Mouse (Mus musculus) embryonic facial prominence, embryonic 15.5 days (tissue): ENCODE results near the gene Urod. TPM values are rescaled to one million over a fixed set of nuclear protein-coding genes. Genes with fewer than 3 reads are reported as not detected.

Source experiments
- ATAC-seq: fragments of 200-750 bp; cut with Nextera tagmentation; 2 replicates; pipeline ENCODE4 v1.8.0; 2017; ENCODE audit warnings: low read depth, moderate TSS enrichment; ENCODE audit not compliant: insufficient number of reproducible peaks, low FRiP score, low TSS enrichment
- H3K27ac ChIP-seq: fragments of 300-500 bp; sonication (generic); replicated peaks from 2 replicates; pipeline ENCODE4 v1.5.1; 2015; ENCODE audit warnings: mild to moderate bottlenecking, inconsistent platforms
- H3K27me3 ChIP-seq: fragments of 300-500 bp; sonication (generic); 2 replicates; pipeline ENCODE4 v1.6.1; 2015; ENCODE audit warnings: inconsistent platforms
- H3K36me3 ChIP-seq: fragments of 300-500 bp; sonication (generic); 2 replicates; pipeline ENCODE4 v1.6.1; 2015; ENCODE audit warnings: mild to moderate bottlenecking, inconsistent platforms
- H3K4me1 ChIP-seq: fragments of 300-500 bp; sonication (generic); 2 replicates; pipeline ENCODE4 v1.6.1; 2015; ENCODE audit warnings: inconsistent platforms
- H3K4me2 ChIP-seq: fragments of 300-500 bp; sonication (generic); replicated peaks from 2 replicates; pipeline ENCODE4 v1.6.1; 2015; ENCODE audit warnings: mild to moderate bottlenecking, inconsistent platforms
- H3K4me3 ChIP-seq: fragments of 300-500 bp; sonication (generic); replicated peaks from 2 replicates; pipeline ENCODE4 v1.5.1; 2015; ENCODE audit warnings: mild to moderate bottlenecking, inconsistent platforms
- H3K9ac ChIP-seq: fragments of 300-500 bp; sonication (generic); 2 replicates; pipeline ENCODE4 v1.6.1; 2015; ENCODE audit warnings: inconsistent platforms
- H3K9me3 ChIP-seq: fragments of 300-500 bp; sonication (generic); replicated peaks from 2 replicates; pipeline ENCODE4 v1.6.1; 2016; ENCODE audit warnings: inconsistent platforms
- WGBS: fragments of 180-500 bp; shearing (Covaris S2); methylation state at CpG from one replicate; pipeline ENCODE4 v1.1.7; 2015; 5-methylcytosine and 5-hydroxymethylcytosine counted together
- polyA plus RNA-seq: library from polyadenylated mRNA; unstranded; fragments of >200 nt; fragmentation: Nextera tagmentation; extraction: Ambion mirVana; gene quantifications from 2 replicates; pipeline ENCODE4 v1.2.1, GENCODE M21; 2015

Urod gene
- polyA plus RNA-seq, 1 experiment from 2014 or later = 97.3 TPM

DNA sequence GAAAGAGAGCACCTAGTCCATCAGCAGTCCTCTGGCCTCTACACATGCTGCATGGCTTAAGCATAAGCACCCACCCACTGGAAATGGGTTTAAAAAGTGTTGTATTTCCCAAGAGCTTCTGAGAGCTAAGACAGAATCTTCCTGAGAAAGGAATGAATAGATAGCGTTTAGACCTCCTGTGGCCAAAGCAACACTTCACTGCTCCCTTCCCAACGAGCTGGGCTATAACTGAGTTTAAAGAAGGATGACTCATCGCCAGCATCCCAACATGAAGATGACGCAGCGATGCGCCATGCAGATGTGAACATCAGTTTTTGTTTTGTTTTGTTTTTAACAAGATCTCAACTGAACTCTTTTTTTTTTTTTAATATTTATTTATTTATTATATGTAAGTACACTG is 19.4 kb upstream of the Urod start:
- H3K4me1 ChIP-seq = no peaks in the 10 kb centered on the region
- ATAC-seq = no peak
- H3K4me3 ChIP-seq = no peak overlapping the region
- no peaks in the 10 kb centered on the region for H3K9me3 ChIP-seq
- H3K27ac ChIP-seq = no peak overlapping the region
- H3K9ac ChIP-seq = no peak overlapping the region
- H3K27me3 ChIP-seq = no peaks in the 10 kb centered on the region
- H3K4me2 ChIP-seq = no peak overlapping the region
- H3K36me3 ChIP-seq = no peaks in the 10 kb centered on the region
- WGBS = 80% methylated on average over 6 of the region's 6 CpGs

DNA sequence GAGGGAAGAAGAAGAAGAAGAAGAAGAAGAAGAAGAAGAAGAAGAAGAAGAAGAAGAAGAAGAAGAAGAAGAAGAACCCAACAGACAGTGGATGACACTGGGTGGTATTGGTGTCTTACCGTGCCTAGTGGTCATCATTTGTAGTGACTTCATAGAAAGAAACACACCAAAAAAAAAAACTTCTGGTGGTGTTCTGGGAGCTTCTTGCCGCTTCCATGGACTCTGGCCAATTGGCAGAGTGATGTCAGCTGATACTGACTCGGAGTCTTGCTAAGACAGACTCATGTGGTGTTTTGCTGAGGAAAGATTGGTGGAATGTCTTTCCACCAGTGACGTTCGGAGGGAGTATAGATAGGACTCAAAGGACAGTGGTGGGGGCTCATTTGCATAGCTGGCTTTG is 16.0 kb upstream of the Urod start:
- H3K36me3 ChIP-seq = no peaks in the 10 kb centered on the region
- no peak overlapping the region for H3K27ac ChIP-seq
- no peak overlapping the region for H3K4me2 ChIP-seq
- no peak overlapping the region for H3K4me3 ChIP-seq
- H3K9ac ChIP-seq = no peak overlapping the region
- 83% methylated on average over 5 of the region's 5 CpGs for WGBS
- no peaks in the 10 kb centered on the region for H3K4me1 ChIP-seq
- H3K27me3 ChIP-seq = no peaks in the 10 kb centered on the region
- no peaks in the 10 kb centered on the region for H3K9me3 ChIP-seq
- ATAC-seq = no peak

DNA sequence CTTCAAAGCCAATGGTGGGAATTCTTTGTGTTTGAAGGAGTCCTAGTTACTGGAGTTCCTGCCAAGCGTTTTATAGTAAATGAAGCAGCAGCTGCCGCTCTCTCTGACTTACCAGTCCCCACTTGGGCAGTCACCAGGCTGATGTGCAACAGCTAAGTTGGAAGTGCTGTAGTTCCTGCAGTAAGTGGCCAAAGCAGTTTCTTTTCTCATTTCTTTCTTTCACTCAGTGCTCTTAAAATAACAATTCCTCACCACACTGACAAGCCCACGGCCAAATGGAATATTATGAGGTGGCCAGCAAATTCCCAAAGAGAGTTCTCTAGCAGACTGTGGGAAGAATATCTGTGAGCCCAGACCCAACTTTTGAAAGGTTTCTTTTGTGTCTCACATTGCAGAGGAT is 12.8 kb upstream of the Urod start:
- H3K9me3 ChIP-seq = no peaks in the 10 kb centered on the region
- no peak overlapping the region for H3K27ac ChIP-seq
- H3K9ac ChIP-seq = no peak overlapping the region
- H3K4me2 ChIP-seq = no peak overlapping the region
- H3K36me3 ChIP-seq = peaks cover 13% of the 10 kb centered on the region
- ATAC-seq = no peak
- WGBS = 58% methylated on average over 3 of the region's 3 CpGs
- H3K4me1 ChIP-seq = no peaks in the 10 kb centered on the region
- no peaks in the 10 kb centered on the region for H3K27me3 ChIP-seq
- H3K4me3 ChIP-seq = no peak overlapping the region

DNA sequence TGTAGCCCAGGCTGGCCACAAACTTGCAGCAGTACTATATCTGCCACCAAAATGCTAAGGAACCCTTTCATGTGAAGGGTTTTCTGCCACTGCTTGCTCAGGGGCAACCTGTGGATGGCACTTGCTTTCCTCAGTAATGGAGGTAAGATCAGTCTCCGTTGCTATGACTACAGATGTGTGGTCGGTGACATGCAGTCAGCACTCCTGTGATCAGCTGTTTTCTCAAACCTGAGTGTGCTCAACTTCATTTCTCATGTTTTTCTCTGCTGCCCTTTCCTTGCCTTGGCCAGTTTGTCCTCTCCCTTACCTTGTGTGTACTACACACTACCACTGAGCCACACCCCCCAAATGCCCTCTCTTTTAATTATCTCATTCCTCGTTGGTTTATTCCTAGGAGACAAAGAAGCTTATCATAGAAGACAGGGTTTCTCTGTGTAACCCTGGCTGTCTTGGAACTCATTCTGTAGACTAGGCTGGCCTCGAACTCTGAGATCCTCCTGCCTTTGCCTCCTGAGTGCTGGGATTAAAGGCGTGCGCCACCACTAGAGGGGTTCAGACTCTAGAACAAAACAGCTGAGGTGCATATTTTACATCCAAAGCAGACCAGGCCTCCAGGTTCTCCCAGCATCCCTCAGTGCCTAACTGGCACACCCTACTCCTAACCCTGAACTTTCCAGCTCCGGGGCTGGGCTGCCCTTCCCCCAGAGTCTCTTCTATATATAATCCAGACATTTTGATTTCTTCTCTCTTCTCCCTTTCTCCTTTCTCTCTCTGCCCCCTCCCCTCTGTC is 11.6 kb upstream of the Urod start:
- Histone ChIP-seq H3K4me2 (no peak overlapping the region), H3K9me3 (no peaks in the 10 kb centered on the region), H3K27ac (no peak overlapping the region), H3K27me3 (no peaks in the 10 kb centered on the region), H3K4me1 (no peaks in the 10 kb centered on the region), H3K4me3 (no peak overlapping the region), H3K36me3 (peaks cover 24% of the 10 kb centered on the region), H3K9ac (no peak overlapping the region)
- no peak for ATAC-seq
- WGBS = 70% methylated on average over 7 of the region's 7 CpGs

DNA sequence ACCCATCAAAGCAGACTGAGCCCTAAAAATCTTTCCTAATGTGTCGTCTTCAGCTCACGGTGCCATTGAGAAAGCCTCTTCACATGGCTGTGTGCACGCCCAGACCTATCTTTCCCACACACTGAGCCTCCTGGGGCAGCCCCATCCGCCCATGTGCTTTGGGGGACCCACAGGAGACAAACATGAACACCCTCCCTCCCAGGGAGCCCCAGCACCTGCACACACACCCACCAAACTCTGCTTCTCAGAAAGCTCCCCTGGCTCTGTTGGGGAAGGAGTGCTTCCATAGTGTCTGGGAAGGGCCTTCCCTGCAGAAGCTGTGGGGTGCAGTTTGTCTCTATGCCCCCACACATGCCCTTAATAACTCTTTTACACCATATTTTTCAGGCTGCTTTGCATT is 10.4 kb upstream of the Urod start:
- WGBS = 68% methylated on average over 4 of the region's 4 CpGs

DNA sequence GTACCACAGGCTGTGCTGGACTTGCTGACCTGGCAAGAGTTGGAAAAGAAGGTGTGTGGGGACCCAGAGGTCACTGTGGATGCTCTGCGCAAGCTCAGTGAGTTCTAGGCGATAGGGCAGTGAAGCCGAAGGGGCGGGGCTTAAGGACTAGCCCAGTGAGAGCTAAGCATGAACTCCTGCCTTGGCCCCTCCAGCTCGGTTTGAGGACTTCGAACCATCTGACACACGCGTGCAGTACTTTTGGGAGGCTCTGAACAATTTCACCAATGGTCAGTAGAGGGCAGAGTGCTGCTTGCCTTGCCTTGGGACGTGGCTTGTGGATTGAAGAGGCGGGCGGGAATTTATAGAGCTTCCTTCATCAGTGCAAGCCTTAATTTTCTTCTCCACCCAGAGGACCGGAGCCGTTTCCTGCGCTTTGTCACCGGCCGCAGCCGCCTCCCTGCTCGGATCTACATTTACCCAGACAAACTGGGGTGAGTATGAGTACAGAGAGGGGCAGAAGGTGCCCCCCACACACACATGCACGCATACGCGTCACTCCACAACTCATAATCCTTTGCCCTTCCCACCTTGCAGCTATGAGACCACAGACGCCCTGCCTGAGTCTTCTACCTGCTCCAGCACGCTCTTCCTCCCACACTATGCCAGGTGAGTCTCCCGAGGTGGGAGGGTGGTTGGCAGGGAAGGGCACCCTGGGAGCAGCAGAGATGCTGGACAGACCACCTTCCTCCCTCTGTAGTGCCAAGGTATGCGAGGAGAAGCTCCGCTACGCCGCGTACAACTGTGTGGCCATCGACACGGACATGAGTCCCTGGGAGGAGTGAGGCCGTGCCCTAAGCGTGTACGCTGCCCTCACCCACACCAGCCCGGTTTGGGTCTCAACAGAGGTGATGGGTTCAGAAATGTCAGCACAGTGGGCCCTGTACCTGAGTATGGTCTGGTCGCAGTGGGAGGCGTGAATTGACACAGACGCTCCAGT is 8.6 kb upstream of the Urod start:
- H3K9me3 ChIP-seq = no peaks in the 10 kb centered on the region
- peak; percentile 56 for ATAC-seq
- 0 out of 2 replicates have a peak overlapping the region, but pooled peaks have one; percentile 1 for H3K4me2 ChIP-seq
- H3K27me3 ChIP-seq = no peaks in the 10 kb centered on the region
- H3K27ac ChIP-seq = no peak overlapping the region
- 50% methylated on average over 38 of the region's 38 CpGs for WGBS
- H3K36me3 ChIP-seq = peaks cover 49% of the 10 kb centered on the region
- H3K4me1 ChIP-seq = no peaks in the 10 kb centered on the region
- H3K9ac ChIP-seq = no peak overlapping the region
- H3K4me3 ChIP-seq = 0 out of 2 replicates have a peak overlapping the region, but pooled peaks have one; percentile 0

More for the DNA sequence above, 10.4 kb upstream of the Urod start:
- peaks cover 36% of the 10 kb centered on the region for H3K36me3 ChIP-seq
- H3K9ac ChIP-seq = no peak overlapping the region
- no peaks in the 10 kb centered on the region for H3K9me3 ChIP-seq
- ATAC-seq = no peak
- no peak overlapping the region for H3K4me2 ChIP-seq
- H3K4me1 ChIP-seq = no peaks in the 10 kb centered on the region
- no peak overlapping the region for H3K4me3 ChIP-seq
- H3K27ac ChIP-seq = no peak overlapping the region
- no peaks in the 10 kb centered on the region for H3K27me3 ChIP-seq

DNA sequence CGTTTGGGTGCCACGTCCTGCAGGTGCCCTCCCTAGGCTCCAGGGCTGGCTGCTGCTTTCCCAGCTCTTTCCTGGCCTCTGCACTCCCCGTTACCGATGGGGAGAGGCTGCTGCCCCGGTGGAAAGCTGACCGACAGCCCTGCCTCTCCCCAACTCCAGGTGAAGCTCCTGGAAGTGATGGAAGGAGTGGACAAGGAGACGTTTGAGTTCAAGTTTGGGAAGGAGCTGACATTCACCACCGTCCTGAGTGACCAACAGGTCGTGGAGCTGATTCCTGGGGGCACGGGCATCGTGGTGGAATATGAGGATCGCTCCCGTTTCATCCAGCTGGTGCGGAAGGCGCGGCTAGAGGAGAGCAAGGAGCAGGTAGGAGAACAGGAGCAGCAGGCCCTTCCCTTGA is 7.7 kb upstream of the Urod start:
- Histone ChIP-seq H3K36me3 (peaks cover 49% of the 10 kb centered on the region), H3K9ac (no peak overlapping the region)

DNA sequence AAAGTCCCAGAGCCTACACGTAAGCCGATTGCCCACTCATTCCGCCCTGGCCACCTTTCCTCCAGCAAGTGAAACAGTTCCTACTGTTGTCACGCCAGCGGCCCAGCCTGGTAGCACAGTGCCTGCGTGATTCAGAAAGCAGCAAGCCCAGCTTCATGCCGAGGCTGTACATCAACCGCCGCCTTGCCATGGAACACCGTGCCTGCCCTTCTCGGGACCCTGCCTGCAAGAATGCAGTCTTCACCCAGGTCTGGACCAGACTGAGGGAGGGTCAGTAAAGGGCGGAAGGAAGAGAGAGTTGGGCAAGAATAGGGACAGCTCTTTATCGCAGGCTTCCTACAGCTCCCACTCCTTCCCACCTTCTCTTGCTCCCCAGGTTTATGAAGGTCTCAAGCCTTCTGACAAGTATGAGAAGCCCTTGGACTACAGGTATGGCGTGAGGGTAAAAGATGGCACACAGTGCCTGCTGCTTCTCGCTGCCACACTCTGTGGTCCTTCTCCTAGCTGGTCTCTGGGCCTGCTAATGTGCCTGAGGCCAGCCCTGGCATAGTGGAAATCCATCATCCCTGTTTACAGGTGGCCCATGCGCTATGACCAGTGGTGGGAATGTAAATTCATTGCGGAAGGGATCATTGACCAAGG is 5.4 kb upstream of the Urod start:
- WGBS = 89% methylated on average over 17 of the region's 17 CpGs
- H3K4me1 ChIP-seq = peaks cover 16% of the 10 kb centered on the region
- no peak overlapping the region for H3K4me2 ChIP-seq
- H3K27ac ChIP-seq = no peak overlapping the region
- no peak overlapping the region for H3K4me3 ChIP-seq
- no peak for ATAC-seq
- H3K9me3 ChIP-seq = no peaks in the 10 kb centered on the region
- peaks cover 49% of the 10 kb centered on the region for H3K36me3 ChIP-seq
- no peak overlapping the region for H3K9ac ChIP-seq
- H3K27me3 ChIP-seq = no peaks in the 10 kb centered on the region

More for the DNA sequence above, 7.7 kb upstream of the Urod start:
- Histone ChIP-seq H3K27me3 (no peaks in the 10 kb centered on the region), H3K27ac (no peak overlapping the region), H3K4me1 (no peaks in the 10 kb centered on the region), H3K9me3 (no peaks in the 10 kb centered on the region), H3K4me2 (no peak overlapping the region), H3K4me3 (no peak overlapping the region)
- WGBS = 89% methylated on average over 16 of the region's 16 CpGs
- ATAC-seq = no peak

DNA sequence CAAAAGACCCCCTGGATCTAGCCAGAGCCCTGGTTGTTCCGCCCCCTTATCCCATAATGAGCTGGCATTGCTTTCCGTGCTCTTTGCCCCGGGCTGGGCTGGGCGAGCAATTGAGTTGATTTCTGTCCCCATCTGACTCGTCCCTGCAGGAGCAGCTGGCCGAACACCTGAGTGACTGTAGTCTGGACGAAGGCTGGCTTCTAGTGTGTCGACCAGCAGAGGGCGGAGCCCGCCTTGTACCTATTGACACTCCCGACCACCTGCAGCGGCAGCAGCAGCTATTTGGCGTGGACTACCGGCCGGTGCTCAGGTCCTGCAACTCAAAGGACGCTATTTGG is 1.6 kb upstream of the Urod start:
- peaks cover 24% of the 10 kb centered on the region for H3K36me3 ChIP-seq
- H3K4me2 ChIP-seq = peak overlapping the region; percentile 96
- peak overlapping the region; percentile 36; the same call in 1 of the 2 replicates for H3K27ac ChIP-seq
- H3K27me3 ChIP-seq = no peaks in the 10 kb centered on the region
- WGBS = under 1% methylated on average over 16 of the region's 16 CpGs
- peak overlapping the region; percentile 99 for H3K4me3 ChIP-seq
- H3K9ac ChIP-seq = peak overlapping the region; percentile 73
- no peak for ATAC-seq
- no peaks in the 10 kb centered on the region for H3K9me3 ChIP-seq
- peaks cover 28% of the 10 kb centered on the region for H3K4me1 ChIP-seq

DNA sequence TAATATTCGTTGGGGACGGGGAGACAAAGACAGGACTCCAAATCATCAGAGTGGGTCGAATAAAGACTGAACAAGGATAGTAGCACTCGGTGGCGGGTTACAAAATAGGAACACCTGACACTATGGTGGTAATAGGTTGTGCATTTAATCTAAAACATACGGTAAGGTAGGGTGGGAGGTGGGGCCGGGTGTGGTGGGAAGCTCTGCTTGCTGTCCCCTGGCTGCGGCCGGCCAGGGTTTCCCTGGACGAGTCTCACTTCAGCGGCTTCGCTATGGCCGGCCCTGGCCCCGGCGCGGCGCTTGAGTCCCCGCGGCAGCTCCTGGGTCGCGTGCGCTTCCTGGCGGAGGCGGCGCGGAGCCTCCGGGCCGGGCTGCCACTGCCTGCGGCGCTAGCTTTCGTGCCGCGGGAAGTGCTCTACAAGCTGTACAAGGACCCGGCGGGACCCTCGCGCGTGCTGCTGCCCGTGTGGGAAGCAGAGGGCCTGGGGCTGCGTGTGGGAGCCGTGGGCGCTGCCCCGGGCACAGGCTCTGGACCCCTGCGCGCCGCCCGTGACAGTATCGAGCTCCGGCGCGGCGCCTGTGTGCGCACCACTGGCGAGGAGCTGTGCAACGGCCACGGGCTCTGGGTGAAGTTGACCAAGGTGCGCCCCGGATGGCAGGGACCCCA is 1.1 kb upstream of the Urod start, which contains the start of gene Hectd3:
Gene Hectd3 (plus strand): TSS at position 187 of the 667 bp plus-strand sequence.
- Histone ChIP-seq H3K27ac (peak within 1 kb of the TSS; percentile 36; the same call in 1 of the 2 replicates), H3K9ac (peak within 1 kb of the TSS; percentile 73), H3K9me3 (no peaks in the 10 kb centered on the region), H3K27me3 (no peaks in the 10 kb centered on the region), H3K36me3 (peaks cover 24% of the 10 kb centered on the region), H3K4me1 (peaks cover 28% of the 10 kb centered on the region), H3K4me2 (peak within 1 kb of the TSS; percentile 96), H3K4me3 (peak within 1 kb of the TSS; percentile 99)
- ATAC-seq = peak; percentile 44; the same call in 1 of the 2 replicates
- WGBS = under 1% methylated on average over 58 of the region's 58 CpGs
